Mouse (Mus musculus) neutrophil, adult 59 days (primary cell): Measurements from ENCODE around the gene 4931400O07Rik. TPM values are rescaled to one million over a fixed set of nuclear protein-coding genes. Genes with fewer than 3 reads are reported as not detected.

Experiments used
- total RNA-seq, 2 experiments: library from RNA; stranded (reverse); gene quantifications; 1 replicate in 1 of 2; 2 replicates in 1 of 2; pipeline ENCODE4 v1.2.4; 2023

4931400O07Rik gene
- not detected for total RNA-seq

DNA sequence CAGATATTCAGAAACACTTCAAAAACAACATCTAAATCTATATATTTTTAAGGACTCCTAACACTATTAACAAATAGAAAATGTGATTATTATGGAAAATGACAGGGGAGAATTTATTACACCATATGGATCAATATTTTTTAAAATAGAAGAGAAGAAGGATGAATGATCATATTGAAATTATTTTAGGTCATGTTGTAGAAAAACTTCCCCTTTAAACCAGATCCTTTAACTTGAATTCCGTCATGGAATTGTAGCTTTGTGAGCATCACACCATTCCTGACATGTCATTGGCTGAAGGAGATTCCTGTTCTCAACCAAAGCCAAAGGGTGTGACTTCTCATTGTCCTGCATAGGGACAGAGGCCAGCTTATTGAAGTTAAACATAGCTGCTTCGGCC is at the start of gene 4931400O07Rik:
Gene 4931400O07Rik (plus strand): TSS at position 301 of the 400 bp plus-strand sequence.

Other genes with a start within 250 kb of the 4931400O07Rik start
- gene 4933402E13Rik, start 184.5 kb upstream of the 4931400O07Rik start, total RNA-seq, result not detected